Mouse (Mus musculus) kidney, adult 8-10 months (tissue): ENCODE data around the gene Cdt1.
"Not testable (repeated sequence)": the region's sequence is repeated elsewhere in the genome, so short reads cannot be mapped to it uniquely, and the experiment has no call there.

Experiments used
- DNase-seq, 2 experiments: peaks; one replicate each; pipeline ENCODE4 v3.0.0; 2022

Cdt1 gene

GRCm38 (mm10) chr8:122550234-122550994 is 17.4 kb upstream of the Cdt1 start:
- DNase-seq: peak in 1 of 2 experiments; percentile 42

- no peak for DNase-seq
Measured at GRCm38 (mm10) chr8:122550995-122551264, 16.9 kb upstream of the Cdt1 start.

GRCm38 (mm10) chr8:122551265-122552051 is 16.4 kb upstream of the Cdt1 start, which contains the start of gene Piezo1:
Gene Piezo1, minus strand, starts transcription at chr8:122551329.
- DNase-seq: peak; percentile 88 to 95

- DNase-seq: no peak
Measured at GRCm38 (mm10) chr8:122554786-122555185, 13.0 kb upstream of the Cdt1 start.

GRCm38 (mm10) chr8:122556030-122557009 is 11.5 kb upstream of the Cdt1 start:
- peak in 1 of 2 experiments; percentile 54 for DNase-seq

- no peak for DNase-seq
Measured at GRCm38 (mm10) chr8:122557248-122558038, 10.4 kb upstream of the Cdt1 start.

- peak in 1 of 2 experiments; percentile 48 for DNase-seq
Measured at GRCm38 (mm10) chr8:122558671-122559349, 9.0 kb upstream of the Cdt1 start.

GRCm38 (mm10) chr8:122561199-122561598 is 6.6 kb upstream of the Cdt1 start:
- DNase-seq: no peak

- no peak for DNase-seq
Measured at GRCm38 (mm10) chr8:122564363-122565352, 3.2 kb upstream of the Cdt1 start.

- DNase-seq: no peak
Measured at GRCm38 (mm10) chr8:122566766-122567165, 1.0 kb upstream of the Cdt1 start.

- DNase-seq: no peak
Measured at GRCm38 (mm10) chr8:122568109-122568504, 292 bp downstream of the Cdt1 start.

- no peak for DNase-seq
Measured at GRCm38 (mm10) chr8:122568881-122569309, 1.1 kb downstream of the Cdt1 start.

GRCm38 (mm10) chr8:122569329-122569728 is 1.5 kb downstream of the Cdt1 start:
- DNase-seq: no peak

GRCm38 (mm10) chr8:122569996-122570395 is 2.2 kb downstream of the Cdt1 start:
- DNase-seq: no peak

- no peak for DNase-seq
Measured at GRCm38 (mm10) chr8:122571153-122571552, 3.3 kb downstream of the Cdt1 start.

GRCm38 (mm10) chr8:122571750-122572267 is 4.0 kb downstream of the Cdt1 start:
- DNase-seq: no peak

- peak; percentile 60 to 72 for DNase-seq
Measured at GRCm38 (mm10) chr8:122572751-122573150, 4.9 kb downstream of the Cdt1 start.

- DNase-seq: not testable (repeated sequence)
Measured at GRCm38 (mm10) chr8:122573176-122573575, 5.4 kb downstream of the Cdt1 start.

GRCm38 (mm10) chr8:122573577-122573976 is 5.8 kb downstream of the Cdt1 start:
- no peak for DNase-seq

- DNase-seq: no peak
Measured at GRCm38 (mm10) chr8:122574264-122574663, 6.4 kb downstream of the Cdt1 start.
